Mouse (Mus musculus) G1E (cell line): ENCODE results near the gene Tnik.

Experiments used
- CTCF ChIP-seq: IDR thresholded peaks from 2 replicates; pipeline ENCODE4 v1.5.1; 2012; ENCODE audit warnings: low read depth, low read length, inconsistent platforms, mixed read lengths
- GATA2 ChIP-seq: IDR thresholded peaks from 2 replicates; pipeline ENCODE4 v1.6.1; 2012; ENCODE audit warnings: low read depth, low read length, inconsistent platforms, borderline replicate concordance

DNA sequence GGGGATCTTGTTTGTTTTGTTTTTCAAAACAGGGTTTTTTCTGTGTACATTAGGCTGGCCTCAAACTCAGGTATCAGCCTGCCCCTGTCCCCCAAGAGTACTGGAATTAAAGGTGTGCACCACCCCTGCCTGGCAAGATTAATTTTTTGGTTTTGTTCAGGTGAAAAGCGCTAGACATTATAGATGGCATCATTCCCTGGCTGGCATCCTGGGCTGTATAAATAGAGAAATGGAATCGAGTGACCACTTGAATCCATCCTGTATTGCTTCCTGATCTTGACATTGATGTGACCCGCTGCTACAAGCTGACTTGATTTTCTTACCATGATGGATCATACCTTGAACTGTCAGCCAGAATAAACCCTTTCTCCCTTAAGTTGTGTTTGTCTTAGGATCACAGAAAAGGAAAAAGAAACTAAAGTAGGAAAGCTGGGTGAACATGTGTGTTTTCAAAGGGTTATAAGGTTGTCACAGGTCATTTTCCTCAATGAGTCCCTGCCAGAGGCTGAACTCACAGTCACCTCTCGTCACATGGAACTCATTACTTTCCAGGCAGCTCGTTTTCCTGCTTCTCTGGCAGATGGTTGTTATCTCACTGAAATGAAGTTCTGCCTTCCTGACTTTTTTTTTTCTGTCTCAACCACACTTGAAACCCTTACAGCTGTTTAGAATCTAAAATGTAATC lies 100.6 kb downstream of the Tnik start:
- no peak for TF ChIP-seq CTCF
- no peak for TF ChIP-seq GATA2
